Mouse (Mus musculus) thymus, postnatal 14 days (tissue): ENCODE measurements at regions not wholly inside any gene's neighbourhood (a gene's known extent, or its start where the extent isn't known, plus 50 kb on each side); places are given as distances from the start of the nearest gene placed in this dataset.

Experiments used
- DNase-seq: peaks from one replicate; pipeline ENCODE4 v3.0.0; 2021

- DNase-seq = no peak
Measured at GRCm38 (mm10) chr3:150752787-150753186, 684.9 kb upstream of the Adgrl4 start.

- DNase-seq = no peak
Measured at GRCm38 (mm10) chr3:150759854-150760253, 677.8 kb upstream of the Adgrl4 start.

GRCm38 (mm10) chr3:150784576-150784975 lies 653.1 kb upstream of the Adgrl4 start:
- no peak for DNase-seq

GRCm38 (mm10) chr3:150817807-150818206 lies 619.9 kb upstream of the Adgrl4 start:
- no peak for DNase-seq

- no peak for DNase-seq
Measured at GRCm38 (mm10) chr3:150819369-150819768, 618.3 kb upstream of the Adgrl4 start.

- no peak for DNase-seq
Measured at GRCm38 (mm10) chr3:150820039-150820438, 617.6 kb upstream of the Adgrl4 start.

GRCm38 (mm10) chr3:150846029-150846428 lies 591.7 kb upstream of the Adgrl4 start:
- no peak for DNase-seq

- DNase-seq = no peak
Measured at GRCm38 (mm10) chr3:150852107-150852506, 585.6 kb upstream of the Adgrl4 start.

- no peak for DNase-seq
Measured at GRCm38 (mm10) chr3:150896668-150897067, 541.0 kb upstream of the Adgrl4 start.

- no peak for DNase-seq
Measured at GRCm38 (mm10) chr3:150910091-150910490, 527.6 kb upstream of the Adgrl4 start.

GRCm38 (mm10) chr3:150954897-150955296 lies 482.8 kb upstream of the Adgrl4 start:
- no peak for DNase-seq

GRCm38 (mm10) chr3:150999652-151000051 lies 438.0 kb upstream of the Adgrl4 start:
- no peak for DNase-seq

- no peak for DNase-seq
Measured at GRCm38 (mm10) chr3:151000217-151000616, 437.5 kb upstream of the Adgrl4 start.

- DNase-seq = no peak
Measured at GRCm38 (mm10) chr3:151001881-151002412, 435.7 kb upstream of the Adgrl4 start.

- no peak for DNase-seq
Measured at GRCm38 (mm10) chr3:151003524-151003923, 434.2 kb upstream of the Adgrl4 start.

- no peak for DNase-seq
Measured at GRCm38 (mm10) chr3:151003990-151004389, 433.7 kb upstream of the Adgrl4 start.

GRCm38 (mm10) chr3:151020014-151020413 lies 417.7 kb upstream of the Adgrl4 start:
- no peak for DNase-seq

GRCm38 (mm10) chr3:151057491-151057890 lies 380.2 kb upstream of the Adgrl4 start:
- DNase-seq = no peak

- no peak for DNase-seq
Measured at GRCm38 (mm10) chr3:151072322-151072721, 365.4 kb upstream of the Adgrl4 start.

GRCm38 (mm10) chr3:151116831-151117230 lies 320.9 kb upstream of the Adgrl4 start:
- no peak for DNase-seq

GRCm38 (mm10) chr3:151117583-151118041 lies 320.1 kb upstream of the Adgrl4 start:
- DNase-seq = no peak

- no peak for DNase-seq
Measured at GRCm38 (mm10) chr3:151124131-151124530, 313.6 kb upstream of the Adgrl4 start.

GRCm38 (mm10) chr3:151146889-151147288 lies 290.8 kb upstream of the Adgrl4 start:
- DNase-seq = no peak

- DNase-seq = no peak
Measured at GRCm38 (mm10) chr3:151153340-151153739, 284.3 kb upstream of the Adgrl4 start.

GRCm38 (mm10) chr3:151160516-151160915 lies 277.2 kb upstream of the Adgrl4 start:
- DNase-seq = no peak
